Mouse (Mus musculus) MEL (cell line): Measurements from ENCODE around the gene Per3.

ENCODE experiments used
- CHD2 ChIP-seq: IDR thresholded peaks from 2 replicates; pipeline ENCODE4 v1.6.1; 2011; ENCODE audit warnings: low read length, improper control_type of control experiment
- CTCF ChIP-seq, 3 experiments: IDR thresholded peaks in 2 of 3; conservative IDR thresholded peaks in 1 of 3; 2 replicates each; pipeline ENCODE4 v1.5.1; 2011 to 2012; ENCODE audit warnings: low read length in 3 of 3, low read depth in 2 of 3, mild to moderate bottlenecking in 2 of 3, improper control_type of control experiment in 1 of 3, inconsistent platforms in 1 of 3, mixed read lengths in 1 of 3, moderate library complexity in 1 of 3; ENCODE audit not compliant: control insufficient read depth in 1 of 3, insufficient read depth in 1 of 3, poor library complexity in 1 of 3, severe bottlenecking in 1 of 3
- EP300 ChIP-seq, 2 experiments: IDR thresholded peaks; 2 replicates each; pipeline ENCODE4 v1.6.1; 2011; ENCODE audit warnings: improper control_type of control experiment in 2 of 2, low read length in 2 of 2, low read depth in 1 of 2, mild to moderate bottlenecking in 1 of 2
- MAFK ChIP-seq: IDR thresholded peaks from 2 replicates; pipeline ENCODE4 v1.6.1; 2011; ENCODE audit warnings: low read depth, mild to moderate bottlenecking, low read length, improper control_type of control experiment, borderline replicate concordance
- NRF1 ChIP-seq: IDR thresholded peaks from 2 replicates; pipeline ENCODE4 v1.6.1; 2014; ENCODE audit warnings: low read depth, mild to moderate bottlenecking, inconsistent platforms, low read length, improper control_type of control experiment, moderate library complexity; ENCODE audit not compliant: poor library complexity, insufficient read depth, severe bottlenecking
- POLR2AphosphoS2 ChIP-seq: IDR thresholded peaks from 2 replicates; pipeline ENCODE4 v1.6.1; 2011; ENCODE audit warnings: low read length, improper control_type of control experiment

GRCm38 (mm10) chr4:150978156-150978910, 66.1 kb downstream of the Per3 start:
- TF ChIP-seq NRF1 (no peak), CTCF (IDR thresholded peaks at IDR 0.05 in 2 of 3, conservative IDR thresholded peaks at IDR 0.05 in 1 of 3; ENCODE audit: control insufficient read depth in 1 of 3, insufficient read depth in 1 of 3, low read depth in 2 of 3, low read length in 3 of 3, poor library complexity in 1 of 3, severe bottlenecking in 1 of 3) (no peak), POLR2AphosphoS2 (no peak), CHD2 (no peak), EP300 (IDR thresholded peaks at IDR 0.05; ENCODE audit: low read depth in 1 of 2, low read length in 2 of 2) (no peak), MAFK (no peak)
